14 mouse cellular contexts compared by ENCODE assay signal in genomic region chr1:52171271-52171670, GRCm38 (mm10). TPM values are rescaled to one million over a fixed set of nuclear protein-coding genes. Genes with fewer than 3 reads are reported as not detected.
DNase-seq lines count a peak whose midpoint lies in the region; ATAC-seq lines count a peak whose summit lies in the region.
"Had no signal": no experiment of that assay in that cellular context is flagged by ENCODE, and none has a peak within 500 bp of the region (broad histone marks: within the 10 kb centered on the region; RNA-seq: fewer than 3 reads in every experiment).

No protein-coding gene starts in this region.

- no peaks in the 10 kb centered on the region for H3K9me3 ChIP-seq in heart, embryonic 13.5 days
- H3K9me3 ChIP-seq in midbrain, embryonic 11.5 days (ENCODE audit: control insufficient read depth, low read length) = no peaks in the 10 kb centered on the region
- no peaks in the 10 kb centered on the region for H3K9me3 ChIP-seq in midbrain, embryonic 14.5 days (ENCODE audit: control insufficient read depth, low read length)
- H3K9me3 ChIP-seq in neural tube, embryonic 15.5 days (replicated peaks) = no peaks in the 10 kb centered on the region

- H3K36me3 ChIP-seq in heart, embryonic 13.5 days = no peaks in the 10 kb centered on the region; the same call in 1 of the 2 replicates
- no peaks in the 10 kb centered on the region for H3K36me3 ChIP-seq in midbrain, embryonic 11.5 days (ENCODE audit: control insufficient read depth, insufficient read depth, low read length)
- H3K36me3 ChIP-seq in midbrain, embryonic 14.5 days (ENCODE audit: control insufficient read depth, insufficient read depth, low read length) = no peaks in the 10 kb centered on the region
- H3K36me3 ChIP-seq in neural tube, embryonic 15.5 days = no peaks in the 10 kb centered on the region

- peak overlapping the region; percentile 43 for H3K4me2 ChIP-seq in heart, embryonic 13.5 days
- H3K4me2 ChIP-seq in midbrain, embryonic 11.5 days = no peak overlapping the region
- H3K4me2 ChIP-seq in midbrain, embryonic 14.5 days (ENCODE audit: low read length) = no peak overlapping the region
- H3K4me2 ChIP-seq in neural tube, embryonic 15.5 days = no peak overlapping the region

- 33% methylated on average over 8 of the region's 8 CpGs for WGBS in heart, embryonic 13.5 days
- 77% methylated on average over 8 of the region's 8 CpGs for WGBS in midbrain, embryonic 11.5 days
- WGBS in midbrain, embryonic 14.5 days = 78% methylated on average over 8 of the region's 8 CpGs
- 83% methylated on average over 8 of the region's 8 CpGs for WGBS in neural tube, embryonic 15.5 days

- no peaks in the 10 kb centered on the region for H3K27me3 ChIP-seq in heart, embryonic 13.5 days (replicated peaks)
- no peaks in the 10 kb centered on the region for H3K27me3 ChIP-seq in midbrain, embryonic 11.5 days (ENCODE audit: control insufficient read depth, insufficient read depth, low read length)
- H3K27me3 ChIP-seq in midbrain, embryonic 14.5 days (ENCODE audit: control insufficient read depth, insufficient read depth, low read length) = no peaks in the 10 kb centered on the region
- no peaks in the 10 kb centered on the region for H3K27me3 ChIP-seq in neural tube, embryonic 15.5 days (replicated peaks)

- intact Hi-C loops in heart, postnatal 36 days (cut with DNase I) = no loop called here

- no peak for DNase-seq in heart, postnatal 36 days
- peak; percentile 82 for DNase-seq in midbrain, embryonic 11.5 days (ENCODE audit: low spot score, missing footprints)
- DNase-seq in midbrain, embryonic 14.5 days = no peak
- peak; percentile 8 for DNase-seq in c-Kit-positive CD71-positive TER-119-positive erythroid progenitor cells, embryonic 14.5 days (ENCODE audit: low spot score)
- peak; percentile 37 for DNase-seq in naive thymus-derived CD4-positive, alpha-beta T cell, adult 2 months (ENCODE audit: low read depth)
- DNase-seq in lung, postnatal 36 days = no peak
- DNase-seq: adrenal gland, postnatal 25 days; cerebellum, adult 18-20 months; embryo, embryonic 11 days; kidney, postnatal 4 days; lung, postnatal 14 days had no signal

- no peak overlapping the region for H3K4me3 ChIP-seq in heart, embryonic 13.5 days
- H3K4me3 ChIP-seq in midbrain, embryonic 11.5 days (ENCODE audit: low read depth, low read length) = no peak overlapping the region
- H3K4me3 ChIP-seq in midbrain, embryonic 14.5 days (replicated peaks; ENCODE audit: low read depth, low read length) = no peak overlapping the region
- H3K4me3 ChIP-seq in neural tube, embryonic 15.5 days (replicated peaks) = no peak overlapping the region
- H3K4me3 ChIP-seq: left cerebral cortex, adult 2 months had no signal

- H3K27ac ChIP-seq in heart, embryonic 13.5 days (replicated peaks) = no peak overlapping the region
- no peak overlapping the region for H3K27ac ChIP-seq in midbrain, embryonic 11.5 days (ENCODE audit: low read depth, low read length)
- no peak overlapping the region for H3K27ac ChIP-seq in midbrain, embryonic 14.5 days (replicated peaks; ENCODE audit: low read depth, low read length)
- no peak overlapping the region for H3K27ac ChIP-seq in neural tube, embryonic 15.5 days (replicated peaks)
- H3K27ac ChIP-seq: left cerebral cortex, adult 2 months had no signal

- peaks cover 23% of the 10 kb centered on the region for H3K4me1 ChIP-seq in heart, embryonic 13.5 days
- no peaks in the 10 kb centered on the region for H3K4me1 ChIP-seq in midbrain, embryonic 11.5 days (ENCODE audit: control insufficient read depth, insufficient read depth, low read length)
- no peaks in the 10 kb centered on the region for H3K4me1 ChIP-seq in midbrain, embryonic 14.5 days (ENCODE audit: control insufficient read depth, insufficient read depth, low read length)
- H3K4me1 ChIP-seq in neural tube, embryonic 15.5 days = no peaks in the 10 kb centered on the region

- no peak overlapping the region for H3K9ac ChIP-seq in heart, embryonic 13.5 days
- no peak overlapping the region for H3K9ac ChIP-seq in midbrain, embryonic 11.5 days (ENCODE audit: low read length)
- no peak overlapping the region for H3K9ac ChIP-seq in midbrain, embryonic 14.5 days (replicated peaks; ENCODE audit: low read length)
- H3K9ac ChIP-seq in neural tube, embryonic 15.5 days (replicated peaks) = no peak overlapping the region

- ATAC-seq in heart, embryonic 13.5 days (ENCODE audit: extremely low read depth, insufficient number of reproducible peaks, low FRiP score, low TSS enrichment) = no peak
- no peak for ATAC-seq in midbrain, embryonic 11.5 days (ENCODE audit: low FRiP score)
- ATAC-seq in midbrain, embryonic 14.5 days (ENCODE audit: low FRiP score, low TSS enrichment) = no peak
- ATAC-seq in neural tube, embryonic 15.5 days (ENCODE audit: low FRiP score) = no peak

RNA-seq across cellular contexts. Expression of gene Stat1, which starts 52.0 kb away (rescaled TPM):
- polyA plus RNA-seq in heart, embryonic 13.5 days (2015; fragmentation: Nextera tagmentation; extraction: Ambion mirVana) = 27.2 and 31.9 TPM in 2 replicates
- total RNA-seq in heart, postnatal 36 days (2021) = 10 to 100 TPM; 23.3 to 33.3 TPM
- 15.0 and 16.3 TPM in 2 replicates for polyA plus RNA-seq in midbrain, embryonic 11.5 days (2014; fragmentation: Nextera tagmentation; extraction: Ambion mirVana)
- 9.0 and 22.2 TPM in 2 replicates for polyA plus RNA-seq in midbrain, embryonic 14.5 days (2014; fragmentation: Nextera tagmentation; extraction: Ambion mirVana)
- 16.6 and 49.0 TPM in 2 replicates for polyA plus RNA-seq in neural tube, embryonic 15.5 days (2015; fragmentation: Nextera tagmentation; extraction: Ambion mirVana)

Comparison
In these comparisons a context has a peak if more than half of its experiments do, and no peak if none do; other contexts are left out.
1. DNase-seq: peak in midbrain, embryonic 11.5 days (single experiment), c-Kit-positive CD71-positive TER-119-positive erythroid progenitor cells, embryonic 14.5 days (single experiment) and naive thymus-derived CD4-positive, alpha-beta T cell, adult 2 months (single experiment); none in heart, postnatal 36 days (0 of 2), midbrain, embryonic 14.5 days (single experiment) and lung, postnatal 36 days (single experiment).